ENCODE assay signal across 11 mouse cellular contexts in genomic region chr11:108287321-108287720, GRCm38 (mm10). TPM values are rescaled to one million over a fixed set of nuclear protein-coding genes. Genes with fewer than 3 reads are reported as not detected.
DNase-seq lines count a peak whose midpoint lies in the region; ATAC-seq and TF ChIP-seq lines count a peak whose summit lies in the region.
"Had no signal": no experiment of that assay in that cellular context is flagged by ENCODE, and none has a peak within 500 bp of the region (broad histone marks: within the 10 kb centered on the region; RNA-seq: fewer than 3 reads in every experiment).

No protein-coding gene starts in this region.

- H3K4me3 ChIP-seq in heart, embryonic 12.5 days, result no peak overlapping the region
- H3K4me3 ChIP-seq in neural tube, embryonic 13.5 days, result no peak overlapping the region
- H3K4me3 ChIP-seq in neural tube, embryonic 15.5 days (replicated peaks), result no peak overlapping the region
- no peak overlapping the region for H3K4me3 ChIP-seq in kidney, adult 2 months (ENCODE audit: insufficient read depth, low read depth, low read length)
- no peak overlapping the region for H3K4me3 ChIP-seq in small intestine, adult 2 months (ENCODE audit: low read depth, low read length)
- H3K4me3 ChIP-seq in thymus, adult 2 months (ENCODE audit: control insufficient read depth, insufficient read depth, low read length), result no peak overlapping the region
- H3K4me3 ChIP-seq: neural tube, embryonic 12.5 days had no signal

- TF ChIP-seq POLR2A in kidney, adult 2 months (IDR thresholded peaks at IDR 0.05; ENCODE audit: low read depth, low read length), result no peak
- TF ChIP-seq POLR2A in small intestine, adult 2 months (IDR thresholded peaks at IDR 0.05; ENCODE audit: low read depth, low read length), result no peak
- no peak for TF ChIP-seq POLR2A in thymus, adult 2 months (IDR thresholded peaks at IDR 0.05; ENCODE audit: control insufficient read depth, extremely low read depth, insufficient read depth, low read length, poor library complexity)

- intact Hi-C loops in heart, postnatal 25 days (cut with DNase I), result no loop called here

- peak overlapping the region; percentile 8; the same call in 1 of the 2 replicates for H3K4me2 ChIP-seq in heart, embryonic 12.5 days
- H3K4me2 ChIP-seq in neural tube, embryonic 13.5 days, result no peak overlapping the region
- H3K4me2 ChIP-seq in neural tube, embryonic 15.5 days, result no peak overlapping the region
- H3K4me2 ChIP-seq: neural tube, embryonic 12.5 days had no signal

- 28% methylated on average over 2 of the region's 2 CpGs for WGBS in heart, embryonic 12.5 days
- WGBS in neural tube, embryonic 13.5 days, result 78% methylated on average over 2 of the region's 2 CpGs
- WGBS in neural tube, embryonic 15.5 days, result 56% methylated on average over 2 of the region's 2 CpGs
- 25% methylated on average over 2 of the region's 2 CpGs for WGBS in kidney, adult 2 months
- 17% methylated on average over 2 of the region's 2 CpGs for WGBS in small intestine, adult 2 months
- 39% methylated on average over 2 of the region's 2 CpGs for WGBS in thymus, adult 2 months

- 0 out of 2 replicates have a peak overlapping the region, but pooled peaks have one; percentile 13 for H3K9ac ChIP-seq in heart, embryonic 12.5 days
- no peak overlapping the region for H3K9ac ChIP-seq in neural tube, embryonic 13.5 days
- H3K9ac ChIP-seq in neural tube, embryonic 15.5 days (replicated peaks), result no peak overlapping the region
- H3K9ac ChIP-seq: neural tube, embryonic 12.5 days had no signal

- ATAC-seq in heart, embryonic 12.5 days (ENCODE audit: insufficient number of reproducible peaks, low FRiP score), result no peak
- ATAC-seq in neural tube, embryonic 13.5 days (ENCODE audit: low read depth), result no peak
- ATAC-seq in neural tube, embryonic 15.5 days (ENCODE audit: low FRiP score), result no peak
- ATAC-seq: activated CD4-positive, CD25-positive, alpha-beta regulatory T cell, adult 4 months had no signal

- H3K27me3 ChIP-seq in heart, embryonic 12.5 days (replicated peaks), result no peaks in the 10 kb centered on the region
- H3K27me3 ChIP-seq in neural tube, embryonic 13.5 days, result no peaks in the 10 kb centered on the region
- H3K27me3 ChIP-seq in neural tube, embryonic 15.5 days (replicated peaks), result no peaks in the 10 kb centered on the region
- no peaks in the 10 kb centered on the region for H3K27me3 ChIP-seq in kidney, adult 2 months (replicated peaks; ENCODE audit: control insufficient read depth, insufficient read depth, low read length)
- H3K27me3 ChIP-seq in small intestine, adult 2 months (ENCODE audit: control insufficient read depth, insufficient read depth, low read length), result no peaks in the 10 kb centered on the region
- H3K27me3 ChIP-seq in thymus, adult 2 months (ENCODE audit: control insufficient read depth, insufficient read depth, low read length), result no peaks in the 10 kb centered on the region
- H3K27me3 ChIP-seq: neural tube, embryonic 12.5 days had no signal

- no peak for DNase-seq in heart, postnatal 25 days (ENCODE audit: low spot score)
- DNase-seq in kidney, adult 2 months, result peak; percentile 68
- no peak for DNase-seq in thymus, postnatal 0 days (ENCODE audit: low spot score)
- DNase-seq in thymus, adult 2 months, result no peak
- DNase-seq: thymus, postnatal 25 days had no signal

- peaks cover 4% of the 10 kb centered on the region; the same call in 1 of the 2 replicates for H3K9me3 ChIP-seq in heart, embryonic 12.5 days (replicated peaks)
- H3K9me3 ChIP-seq in neural tube, embryonic 13.5 days, result no peaks in the 10 kb centered on the region
- no peaks in the 10 kb centered on the region for H3K9me3 ChIP-seq in neural tube, embryonic 15.5 days (replicated peaks)
- H3K9me3 ChIP-seq: neural tube, embryonic 12.5 days had no signal

- peak overlapping the region; percentile 54 for H3K27ac ChIP-seq in heart, embryonic 12.5 days (ENCODE audit: poor library complexity, severe bottlenecking)
- 0 out of 2 replicates have a peak overlapping the region, but pooled peaks have one; percentile 9 for H3K27ac ChIP-seq in neural tube, embryonic 13.5 days (replicated peaks)
- H3K27ac ChIP-seq in neural tube, embryonic 15.5 days (replicated peaks), result no peak overlapping the region
- H3K27ac ChIP-seq in kidney, adult 2 months (ENCODE audit: insufficient read depth, low read depth, low read length), result no peak overlapping the region
- peak overlapping the region; percentile 63 for H3K27ac ChIP-seq in small intestine, adult 2 months (ENCODE audit: insufficient read depth, low read depth, low read length)
- H3K27ac ChIP-seq in thymus, adult 2 months (ENCODE audit: control insufficient read depth, insufficient read depth, low read length), result no peak overlapping the region
- H3K27ac ChIP-seq: neural tube, embryonic 12.5 days had no signal

- no peak for TF ChIP-seq CTCF in kidney, adult 2 months (conservative IDR thresholded peaks at IDR 0.05; ENCODE audit: insufficient read depth, insufficient read length, low read depth, low read length)
- TF ChIP-seq CTCF in small intestine, adult 2 months (IDR thresholded peaks at IDR 0.05; ENCODE audit: extremely low read depth, insufficient read length, insufficient replicate concordance, low read depth, low read length), result no peak
- no peak for TF ChIP-seq CTCF in thymus, adult 2 months (IDR thresholded peaks at IDR 0.05; ENCODE audit: borderline replicate concordance, control insufficient read depth, extremely low read depth, insufficient read depth, low read length, poor library complexity)

- H3K36me3 ChIP-seq in heart, embryonic 12.5 days, result no peaks in the 10 kb centered on the region
- H3K36me3 ChIP-seq in neural tube, embryonic 13.5 days, result no peaks in the 10 kb centered on the region
- no peaks in the 10 kb centered on the region for H3K36me3 ChIP-seq in neural tube, embryonic 15.5 days
- H3K36me3 ChIP-seq in kidney, adult 2 months (ENCODE audit: control insufficient read depth, insufficient read depth, low read length), result no peaks in the 10 kb centered on the region
- peaks cover 5% of the 10 kb centered on the region; the same call in 1 of the 2 replicates for H3K36me3 ChIP-seq in small intestine, adult 2 months (ENCODE audit: control insufficient read depth, insufficient read depth, low read length)
- no peaks in the 10 kb centered on the region for H3K36me3 ChIP-seq in thymus, adult 2 months (ENCODE audit: control insufficient read depth, insufficient read depth, low read length)
- H3K36me3 ChIP-seq: neural tube, embryonic 12.5 days had no signal

- peaks cover 46% of the 10 kb centered on the region for H3K4me1 ChIP-seq in heart, embryonic 12.5 days (replicated peaks)
- peaks cover 9% of the 10 kb centered on the region; the same call in 1 of the 2 replicates for H3K4me1 ChIP-seq in neural tube, embryonic 13.5 days (replicated peaks)
- H3K4me1 ChIP-seq in neural tube, embryonic 15.5 days, result peaks cover 12% of the 10 kb centered on the region
- no peaks in the 10 kb centered on the region for H3K4me1 ChIP-seq in kidney, adult 2 months (ENCODE audit: control insufficient read depth, insufficient read depth, low read length)
- peaks cover 17% of the 10 kb centered on the region; the same call in 1 of the 2 replicates for H3K4me1 ChIP-seq in small intestine, adult 2 months (ENCODE audit: control insufficient read depth, insufficient read depth, insufficient read length, low read length)
- peaks cover 5% of the 10 kb centered on the region for H3K4me1 ChIP-seq in thymus, adult 2 months (replicated peaks; ENCODE audit: control insufficient read depth, insufficient read depth, low read length)
- H3K4me1 ChIP-seq: neural tube, embryonic 12.5 days had no signal

RNA-seq across cellular contexts. Expression of gene Apoh, which starts 55.8 kb away (rescaled TPM):
- polyA plus RNA-seq in heart, embryonic 12.5 days (2016; fragmentation: Nextera tagmentation; extraction: Ambion mirVana), result 0.21 and 0.24 TPM in 2 replicates
- under 1 TPM; 0.28 to 0.42 TPM for total RNA-seq in heart, postnatal 25 days (2021)
- polyA plus RNA-seq in neural tube, embryonic 13.5 days (2015; fragmentation: Nextera tagmentation; extraction: Ambion mirVana), result 0.21 TPM in 1 of 2 replicates, not detected in the other
- 0.42 and 1.2 TPM in 2 replicates for polyA plus RNA-seq in neural tube, embryonic 15.5 days (2015; fragmentation: Nextera tagmentation; extraction: Ambion mirVana)
- 0.12 TPM in 1 of 2 replicates, not detected in the other for polyA plus RNA-seq in kidney, adult 2 months (2012; rRNA removed)
- polyA plus RNA-seq in small intestine, adult 2 months (2012; rRNA removed), result 3.4 TPM in 1 of 2 replicates, not detected in the other
- polyA plus RNA-seq in thymus, postnatal 0 days (2015; fragmentation: Nextera tagmentation; extraction: Ambion mirVana), result 0.12 and 0.57 TPM in 2 replicates
- 0.40 and 3.3 TPM in 2 replicates for polyA plus RNA-seq in thymus, adult 2 months (2012; rRNA removed)
- polyA plus RNA-seq: activated CD4-positive, CD25-positive, alpha-beta regulatory T cell, adult 4 months; neural tube, embryonic 12.5 days had no signal

RNA-seq across cellular contexts. Expression of gene Prkca, which starts 56.4 kb away (rescaled TPM):
- 17.0 and 18.8 TPM in 2 replicates for polyA plus RNA-seq in heart, embryonic 12.5 days (2016; fragmentation: Nextera tagmentation; extraction: Ambion mirVana)
- 10 to 100 TPM; 39.0 to 39.7 TPM for total RNA-seq in heart, postnatal 25 days (2021)
- polyA plus RNA-seq in neural tube, embryonic 13.5 days (2015; fragmentation: Nextera tagmentation; extraction: Ambion mirVana), result 7.2 and 7.6 TPM in 2 replicates
- polyA plus RNA-seq in neural tube, embryonic 15.5 days (2015; fragmentation: Nextera tagmentation; extraction: Ambion mirVana), result 9.1 and 10.6 TPM in 2 replicates
- 3.5 and 5.4 TPM in 2 replicates for polyA plus RNA-seq in kidney, adult 2 months (2012; rRNA removed)
- polyA plus RNA-seq in small intestine, adult 2 months (2012; rRNA removed), result 4.7 and 13.9 TPM in 2 replicates
- 11.2 and 11.4 TPM in 2 replicates for polyA plus RNA-seq in thymus, postnatal 0 days (2015; fragmentation: Nextera tagmentation; extraction: Ambion mirVana)
- polyA plus RNA-seq in thymus, adult 2 months (2012; rRNA removed), result 11.0 and 12.2 TPM in 2 replicates

Comparison
In these comparisons a context has a peak if more than half of its experiments do, and no peak if none do; other contexts are left out.
1. H3K27ac ChIP-seq: peak in heart, embryonic 12.5 days (single experiment), neural tube, embryonic 13.5 days (single experiment) and small intestine, adult 2 months (single experiment); none in neural tube, embryonic 15.5 days (single experiment), kidney, adult 2 months (single experiment) and thymus, adult 2 months (single experiment).